Mouse (Mus musculus) hindbrain, embryonic 13.5 days (tissue): ENCODE measurements at regions not wholly inside any gene's neighbourhood (a gene's known extent, or its start where the extent isn't known, plus 50 kb on each side); places are given as distances from the start of the nearest gene placed in this dataset.

Experiments used
- ATAC-seq: fragments of 200-750 bp; cut with Nextera tagmentation; 2 replicates; pipeline ENCODE4 v1.8.0; 2017; ENCODE audit warnings: moderate TSS enrichment; ENCODE audit not compliant: low FRiP score
- H3K27ac ChIP-seq: fragments of 300-500 bp; sonication (generic); 2 replicates; pipeline ENCODE4 v1.5.1; 2015; ENCODE audit warnings: inconsistent platforms, mild to moderate bottlenecking, moderate library complexity
- H3K27me3 ChIP-seq: fragments of 300-500 bp; sonication (generic); 2 replicates; pipeline ENCODE4 v1.6.1; 2015; ENCODE audit warnings: mild to moderate bottlenecking, inconsistent platforms
- H3K36me3 ChIP-seq: fragments of 300-500 bp; sonication (generic); 2 replicates; pipeline ENCODE4 v1.6.1; 2015; ENCODE audit warnings: mild to moderate bottlenecking, inconsistent platforms
- H3K4me1 ChIP-seq: fragments of 300-500 bp; sonication (generic); replicated peaks from 2 replicates; pipeline ENCODE4 v1.6.1; 2015; ENCODE audit warnings: inconsistent platforms
- H3K4me2 ChIP-seq: fragments of 300-500 bp; sonication (generic); 2 replicates; pipeline ENCODE4 v1.6.1; 2015; ENCODE audit warnings: inconsistent platforms, mild to moderate bottlenecking, moderate library complexity
- H3K4me3 ChIP-seq: fragments of 300-500 bp; sonication (generic); 2 replicates; pipeline ENCODE4 v1.5.1; 2015; ENCODE audit warnings: mild to moderate bottlenecking, inconsistent platforms
- H3K9ac ChIP-seq: fragments of 300-500 bp; sonication (generic); 2 replicates; pipeline ENCODE4 v1.6.1; 2015; ENCODE audit warnings: mild to moderate bottlenecking, inconsistent platforms
- H3K9me3 ChIP-seq: fragments of 300-500 bp; sonication (generic); 2 replicates; pipeline ENCODE4 v1.6.1; 2016; ENCODE audit warnings: inconsistent platforms
- WGBS: fragments of 180-500 bp; shearing (Covaris S2); methylation state at CpG from one replicate; pipeline ENCODE4 v1.1.7; 2015; 5-methylcytosine and 5-hydroxymethylcytosine counted together

DNA sequence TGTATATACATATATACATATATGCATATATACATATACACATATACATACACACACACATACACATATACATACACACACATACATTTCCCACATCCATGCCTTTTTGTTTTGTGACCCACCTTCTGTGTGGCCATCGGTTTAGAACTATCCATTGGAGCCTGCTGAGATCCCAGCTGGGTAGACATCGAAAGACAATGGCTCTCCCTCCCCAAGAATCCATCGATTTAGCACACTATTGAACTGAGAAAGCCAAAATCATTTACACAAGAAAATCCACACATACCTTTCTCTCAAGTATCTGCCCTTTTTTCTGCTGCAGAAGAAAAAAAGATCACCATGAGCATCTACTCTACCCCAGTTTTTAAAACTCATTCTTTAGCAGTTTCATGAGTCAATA is 182.8 kb downstream of the Gsdmc2 start:
- no peak for ATAC-seq
- no peaks in the 10 kb centered on the region for H3K27me3 ChIP-seq
- no peak overlapping the region for H3K4me2 ChIP-seq
- no peaks in the 10 kb centered on the region for H3K36me3 ChIP-seq
- no peaks in the 10 kb centered on the region for H3K9me3 ChIP-seq
- H3K9ac ChIP-seq = no peak overlapping the region
- no peaks in the 10 kb centered on the region for H3K4me1 ChIP-seq
- H3K27ac ChIP-seq = no peak overlapping the region
- no peak overlapping the region for H3K4me3 ChIP-seq
- 59% methylated on average over 3 of the region's 3 CpGs for WGBS

GRCm38 (mm10) chr15:63658031-63658521 is 186.9 kb downstream of the Gsdmc2 start:
- no peak for ATAC-seq
- Histone ChIP-seq H3K9ac (no peak overlapping the region), H3K4me3 (no peak overlapping the region), H3K36me3 (no peaks in the 10 kb centered on the region), H3K27me3 (no peaks in the 10 kb centered on the region), H3K9me3 (no peaks in the 10 kb centered on the region), H3K4me1 (no peaks in the 10 kb centered on the region), H3K4me2 (no peak overlapping the region), H3K27ac (no peak overlapping the region)
- WGBS = 80% methylated on average over 9 of the region's 9 CpGs

GRCm38 (mm10) chr15:63652216-63652961 is 192.6 kb downstream of the Gsdmc2 start:
- Histone ChIP-seq H3K4me2 (no peak overlapping the region), H3K36me3 (no peaks in the 10 kb centered on the region), H3K4me3 (no peak overlapping the region), H3K9me3 (no peaks in the 10 kb centered on the region), H3K4me1 (no peaks in the 10 kb centered on the region), H3K27ac (no peak overlapping the region), H3K9ac (no peak overlapping the region), H3K27me3 (no peaks in the 10 kb centered on the region)
- peak; percentile 79 for ATAC-seq
- 36% methylated on average over 11 of the region's 11 CpGs for WGBS

GRCm38 (mm10) chr15:63651120-63651519 is 193.9 kb downstream of the Gsdmc2 start:
- Histone ChIP-seq H3K4me2 (no peak overlapping the region), H3K27ac (no peak overlapping the region), H3K36me3 (no peaks in the 10 kb centered on the region), H3K9ac (no peak overlapping the region), H3K4me1 (no peaks in the 10 kb centered on the region), H3K9me3 (no peaks in the 10 kb centered on the region), H3K27me3 (no peaks in the 10 kb centered on the region), H3K4me3 (no peak overlapping the region)
- 83% methylated on average over 7 of the region's 7 CpGs for WGBS
- no peak for ATAC-seq

GRCm38 (mm10) chr15:63648142-63648989 is 196.6 kb downstream of the Gsdmc2 start:
- Histone ChIP-seq H3K4me1 (no peaks in the 10 kb centered on the region), H3K36me3 (no peaks in the 10 kb centered on the region; the same call in 1 of the 2 replicates), H3K27me3 (no peaks in the 10 kb centered on the region), H3K9me3 (peaks cover 4% of the 10 kb centered on the region; the same call in 1 of the 2 replicates), H3K9ac (no peak overlapping the region), H3K4me2 (no peak overlapping the region), H3K27ac (no peak overlapping the region), H3K4me3 (no peak overlapping the region)
- 86% methylated on average over 12 of the region's 12 CpGs for WGBS
- ATAC-seq = no peak

DNA sequence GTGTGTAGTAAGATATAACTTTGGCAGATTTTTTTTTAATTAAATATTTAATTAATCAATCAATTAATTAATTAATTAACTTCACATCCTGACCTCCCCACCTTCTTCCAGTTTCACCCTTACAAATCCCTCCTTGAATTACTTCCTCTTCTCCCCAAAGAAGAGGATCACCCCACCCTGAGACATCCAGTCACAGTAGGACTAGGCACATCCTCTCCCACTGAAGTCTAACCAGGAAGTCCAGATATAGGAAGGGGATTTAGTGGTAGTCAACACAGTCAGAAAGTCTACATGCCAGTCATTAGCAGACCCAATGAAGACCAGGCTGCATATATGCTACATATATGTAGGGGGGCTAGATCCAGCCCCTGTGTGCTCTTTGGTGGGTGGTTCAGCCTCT is 220.2 kb downstream of the Gsdmc2 start:
- H3K36me3 ChIP-seq = no peaks in the 10 kb centered on the region
- H3K4me2 ChIP-seq = no peak overlapping the region
- no peaks in the 10 kb centered on the region for H3K4me1 ChIP-seq
- no peak overlapping the region for H3K4me3 ChIP-seq
- no peak for ATAC-seq
- no peak overlapping the region for H3K27ac ChIP-seq
- no peaks in the 10 kb centered on the region for H3K9me3 ChIP-seq
- no peak overlapping the region for H3K9ac ChIP-seq
- H3K27me3 ChIP-seq = no peaks in the 10 kb centered on the region

DNA sequence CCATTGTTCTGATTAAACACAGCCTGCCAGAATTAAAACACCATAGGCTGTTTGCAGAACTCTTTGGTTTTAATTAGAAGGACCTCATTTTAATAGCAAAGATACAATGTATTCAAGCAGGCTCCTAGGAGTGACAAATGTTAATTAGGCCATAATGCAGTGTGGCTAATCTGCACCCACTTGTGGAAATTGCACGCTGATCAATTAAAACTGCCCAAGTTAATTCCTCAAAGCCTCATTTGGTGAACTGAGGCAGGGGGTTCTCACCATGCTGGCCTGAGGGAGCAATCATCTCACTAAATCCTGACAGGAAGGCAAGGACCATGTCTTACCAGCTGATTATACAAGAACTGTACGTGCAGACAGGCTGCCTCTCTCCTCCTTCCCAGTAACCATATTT is 220.7 kb downstream of the Gsdmc2 start:
- Histone ChIP-seq H3K27me3 (no peaks in the 10 kb centered on the region), H3K36me3 (no peaks in the 10 kb centered on the region), H3K27ac (no peak overlapping the region), H3K9me3 (no peaks in the 10 kb centered on the region), H3K4me3 (no peak overlapping the region), H3K9ac (no peak overlapping the region), H3K4me1 (no peaks in the 10 kb centered on the region), H3K4me2 (no peak overlapping the region)
- ATAC-seq = peak; percentile 54; the same call in 1 of the 2 replicates
- WGBS = 52% methylated on average over 2 of the region's 2 CpGs

- no peaks in the 10 kb centered on the region for H3K36me3 ChIP-seq
- no peak overlapping the region for H3K27ac ChIP-seq
- H3K27me3 ChIP-seq = no peaks in the 10 kb centered on the region
- H3K4me3 ChIP-seq = no peak overlapping the region
- H3K4me1 ChIP-seq = no peaks in the 10 kb centered on the region
- H3K9ac ChIP-seq = no peak overlapping the region
- no peak for ATAC-seq
- H3K9me3 ChIP-seq = no peaks in the 10 kb centered on the region
- WGBS = 62% methylated on average over 8 of the region's 8 CpGs
- no peak overlapping the region for H3K4me2 ChIP-seq
Measured at GRCm38 (mm10) chr15:63616506-63617208, 228.3 kb downstream of the Gsdmc2 start.

GRCm38 (mm10) chr15:63614191-63614590 is 230.8 kb downstream of the Gsdmc2 start:
- Histone ChIP-seq H3K36me3 (no peaks in the 10 kb centered on the region), H3K9me3 (no peaks in the 10 kb centered on the region), H3K9ac (no peak overlapping the region), H3K4me1 (no peaks in the 10 kb centered on the region), H3K4me2 (no peak overlapping the region), H3K27ac (no peak overlapping the region), H3K4me3 (no peak overlapping the region), H3K27me3 (no peaks in the 10 kb centered on the region)
- ATAC-seq = no peak
- 94% methylated on average over 2 of the region's 2 CpGs for WGBS

GRCm38 (mm10) chr15:63613120-63613519 is 231.9 kb downstream of the Gsdmc2 start:
- H3K4me2 ChIP-seq = no peak overlapping the region

GRCm38 (mm10) chr15:63611161-63611560 is 233.8 kb downstream of the Gsdmc2 start:
- no peak overlapping the region for H3K4me3 ChIP-seq
- no peak overlapping the region for H3K27ac ChIP-seq
- WGBS = 91% methylated on average over 3 of the region's 3 CpGs
- H3K9me3 ChIP-seq = no peaks in the 10 kb centered on the region
- no peaks in the 10 kb centered on the region for H3K4me1 ChIP-seq
- no peak overlapping the region for H3K4me2 ChIP-seq
- no peaks in the 10 kb centered on the region for H3K27me3 ChIP-seq
- ATAC-seq = no peak
- no peak overlapping the region for H3K9ac ChIP-seq
- H3K36me3 ChIP-seq = no peaks in the 10 kb centered on the region

More at GRCm38 (mm10) chr15:63613120-63613519, 231.9 kb downstream of the Gsdmc2 start:
- 84% methylated on average over 1 of the region's 1 CpGs for WGBS
- Histone ChIP-seq H3K27me3 (no peaks in the 10 kb centered on the region), H3K9me3 (no peaks in the 10 kb centered on the region), H3K9ac (no peak overlapping the region), H3K36me3 (no peaks in the 10 kb centered on the region), H3K27ac (no peak overlapping the region), H3K4me3 (no peak overlapping the region), H3K4me1 (no peaks in the 10 kb centered on the region)
- no peak for ATAC-seq

GRCm38 (mm10) chr15:63603100-63603714 is 241.8 kb downstream of the Gsdmc2 start:
- Histone ChIP-seq H3K9me3 (no peaks in the 10 kb centered on the region), H3K27me3 (no peaks in the 10 kb centered on the region), H3K36me3 (no peaks in the 10 kb centered on the region), H3K27ac (no peak overlapping the region), H3K4me2 (no peak overlapping the region), H3K4me3 (no peak overlapping the region), H3K4me1 (no peaks in the 10 kb centered on the region), H3K9ac (no peak overlapping the region)
- 85% methylated on average over 8 of the region's 8 CpGs for WGBS
- ATAC-seq = no peak
